Mouse (Mus musculus) myocyte (in vitro differentiated cells): Measurements from ENCODE around the gene Esrrg.

Experiments
- CEBPB ChIP-seq: IDR thresholded peaks from 2 replicates; pipeline ENCODE4 v1.6.1; 2011; ENCODE audit warnings: mild to moderate bottlenecking, moderate library complexity; ENCODE audit not compliant: poor library complexity, insufficient read depth, severe bottlenecking
- MYOD1 ChIP-seq, 3 experiments: IDR thresholded peaks; one replicate each; pipeline ENCODE4 v1.6.1; 2011; ENCODE audit warnings: control low read depth in 2 of 3, low read depth in 2 of 3, mild to moderate bottlenecking in 2 of 3, moderate library complexity in 1 of 3; ENCODE audit not compliant: insufficient read length in 2 of 3, control insufficient read depth in 1 of 3
- POLR2A ChIP-seq: IDR thresholded peaks from one replicate; pipeline ENCODE4 v1.6.1; 2011; ENCODE audit warnings: low read depth, mild to moderate bottlenecking, control low read depth, moderate library complexity; ENCODE audit not compliant: insufficient read length
- POLR2AphosphoS2 ChIP-seq: IDR thresholded peaks from one replicate; pipeline ENCODE4 v1.6.1; 2011; ENCODE audit warnings: low read depth, control low read depth; ENCODE audit not compliant: insufficient read length
- SRF ChIP-seq: IDR thresholded peaks from one replicate; pipeline ENCODE4 v1.6.1; 2011; ENCODE audit warnings: low read depth; ENCODE audit not compliant: control insufficient read depth, insufficient read length
- TCF12 ChIP-seq: IDR thresholded peaks from one replicate; pipeline ENCODE4 v1.6.1; 2011; ENCODE audit warnings: mild to moderate bottlenecking, control low read depth; ENCODE audit not compliant: poor library complexity, insufficient read depth, severe bottlenecking
- USF1 ChIP-seq: IDR thresholded peaks from one replicate; pipeline ENCODE4 v1.6.1; 2011; ENCODE audit warnings: low read depth, mild to moderate bottlenecking, control low read depth, moderate library complexity

- no peak for TF ChIP-seq POLR2A
- TF ChIP-seq POLR2AphosphoS2: no peak
- TF ChIP-seq MYOD1 (IDR thresholded peaks at IDR 0.05; ENCODE audit: control insufficient read depth in 1 of 3, insufficient read length in 2 of 3, low read depth in 2 of 3): no peak
- TF ChIP-seq CEBPB: no peak
- no peak for TF ChIP-seq SRF
- TF ChIP-seq USF1: no peak
- TF ChIP-seq TCF12: no peak
Observed at GRCm38 (mm10) chr1:188060493-188060892, 451.9 kb downstream of the Esrrg start.
